Mouse (Mus musculus): ENCODE data around the gene Vmn2r2. TPM values are rescaled to one million over a fixed set of nuclear protein-coding genes. Genes with fewer than 3 reads are reported as not detected.

Gene Vmn2r2
- not detected in 3 replicates for total RNA-seq (2017)

GRCm38 (mm10) chr3:64141878-64142508 is at the start of gene Vmn2r2:
Gene Vmn2r2 (minus strand): TSS chr3:64141928.
- ATAC-seq (replicated peaks; ENCODE audit: insufficient number of reproducible peaks, low FRiP score, low TSS enrichment, poor library complexity, severe bottlenecking) = no peak

- no peak for ATAC-seq (replicated peaks; ENCODE audit: insufficient number of reproducible peaks, low FRiP score, low TSS enrichment, poor library complexity, severe bottlenecking)
These were observed 28.2 kb downstream of the Vmn2r2 start for GRCm38 (mm10) chr3:64113352-64114046.

GRCm38 (mm10) chr3:64112707-64113106 is 29.0 kb downstream of the Vmn2r2 start:
- no peak for ATAC-seq (replicated peaks; ENCODE audit: insufficient number of reproducible peaks, low FRiP score, low TSS enrichment, poor library complexity, severe bottlenecking)

- no peak for ATAC-seq (replicated peaks; ENCODE audit: insufficient number of reproducible peaks, low FRiP score, low TSS enrichment, poor library complexity, severe bottlenecking)
These were observed 60.5 kb downstream of the Vmn2r2 start, which contains the start of gene Vmn2r1 for GRCm38 (mm10) chr3:64081247-64081646. Gene Vmn2r1 (plus strand): TSS chr3:64081547.

Other genes starting within 250 kb of the Vmn2r2 start
- 0.10 TPM in 1 of 3 replicates, not detected in the others for gene Plch1, start 242.5 kb downstream of the Vmn2r2 start, total RNA-seq (2017)
- 5.9 to 8.2 TPM (median 7.9 TPM) in 3 replicates for gene E130311K13Rik, start 212.5 kb downstream of the Vmn2r2 start, total RNA-seq (2017)
- 18.3 to 20.7 TPM (median 18.5 TPM) in 3 replicates for gene Slc33a1, start 177.2 kb downstream of the Vmn2r2 start, total RNA-seq (2017)
- gene Gmps, start 165.8 kb downstream of the Vmn2r2 start, total RNA-seq (2017) = 23.9 to 25.0 TPM (median 24.8 TPM) in 3 replicates
- gene Vmn2r1, start 60.4 kb downstream of the Vmn2r2 start, total RNA-seq (2017) = 0.10 TPM in 1 of 3 replicates, not detected in the others
- not detected in 3 replicates for gene Vmn2r3, start 147.8 kb upstream of the Vmn2r2 start, total RNA-seq (2017)